Comparison of ENCODE assay signal across 17 mouse cellular contexts in genomic region chr17:44601317-44602021, GRCm38 (mm10).
A peak's percentile ranks its signal among the peaks of the same experiment; 100 is the strongest.
DNase-seq lines count a peak whose midpoint lies in the region; ATAC-seq lines count a peak whose summit lies in the region.
"Had no signal": no experiment of that assay in that cellular context is flagged by ENCODE, and none has a peak within 500 bp of the region (broad histone marks: within the 10 kb centered on the region; RNA-seq: fewer than 3 reads in every experiment).

No protein-coding gene starts in this region.

- DNase-seq in heart, adult 11 months: peak; percentile 84
- no peak for DNase-seq in heart, adult 8-10 months (ENCODE audit: low spot score)
- peak; percentile 29 for DNase-seq in 3T3-L1 (ENCODE audit: low read depth, low spot score)
- no peak for DNase-seq in limb, embryonic 10.5 days (ENCODE audit: low spot score)
- no peak for DNase-seq in cerebellum, adult 9-11 months
- no peak for DNase-seq in hindbrain, embryonic 11.5 days (ENCODE audit: low spot score)
- no peak for DNase-seq in yolk sac, embryonic 10.5 days (ENCODE audit: low spot score)
- DNase-seq: adrenal gland, postnatal 14 days; cerebellum, adult 11-12 months; embryo, embryonic 11 days; gastrocnemius, adult 2 months; spleen, adult 18-20 months had no signal

- no peak overlapping the region for H3K4me2 ChIP-seq in intestine, embryonic 15.5 days (replicated peaks)
- no peak overlapping the region for H3K4me2 ChIP-seq in hindbrain, embryonic 11.5 days (replicated peaks; ENCODE audit: low read depth, low read length)
- H3K4me2 ChIP-seq: heart, embryonic 13.5 days; hindbrain, embryonic 13.5 days had no signal

- no peak for ATAC-seq in intestine, embryonic 15.5 days
- no peak for ATAC-seq in hindbrain, embryonic 11.5 days (ENCODE audit: low FRiP score)

- H3K36me3 ChIP-seq in intestine, embryonic 15.5 days: no peaks in the 10 kb centered on the region
- no peaks in the 10 kb centered on the region for H3K36me3 ChIP-seq in limb, embryonic 10.5 days
- no peaks in the 10 kb centered on the region for H3K36me3 ChIP-seq in hindbrain, embryonic 11.5 days (ENCODE audit: control insufficient read depth, insufficient read depth, low read length)
- H3K36me3 ChIP-seq: heart, embryonic 13.5 days; hindbrain, embryonic 13.5 days had no signal

- H3K4me3 ChIP-seq in intestine, embryonic 15.5 days (replicated peaks): no peak overlapping the region
- H3K4me3 ChIP-seq in limb, embryonic 10.5 days: no peak overlapping the region
- H3K4me3 ChIP-seq in hindbrain, embryonic 11.5 days (ENCODE audit: low read depth, low read length): no peak overlapping the region
- H3K4me3 ChIP-seq: gastrocnemius, adult 2 months; heart, embryonic 13.5 days; hindbrain, embryonic 13.5 days; myocyte had no signal

- 0 out of 2 replicates have a peak, but pooled peaks cover 6% of the 10 kb centered on the region for H3K4me1 ChIP-seq in intestine, embryonic 15.5 days (replicated peaks)
- peaks cover 36% of the 10 kb centered on the region for H3K4me1 ChIP-seq in limb, embryonic 10.5 days
- no peaks in the 10 kb centered on the region for H3K4me1 ChIP-seq in hindbrain, embryonic 11.5 days (replicated peaks; ENCODE audit: control insufficient read depth, insufficient read depth, low read length)

- H3K9ac ChIP-seq in intestine, embryonic 15.5 days: no peak overlapping the region
- H3K9ac ChIP-seq in hindbrain, embryonic 11.5 days (ENCODE audit: low read depth, low read length): no peak overlapping the region
- H3K9ac ChIP-seq: heart, embryonic 13.5 days; hindbrain, embryonic 13.5 days; liver, embryonic 14.5 days had no signal

- H3K9me3 ChIP-seq in intestine, embryonic 15.5 days: no peaks in the 10 kb centered on the region
- no peaks in the 10 kb centered on the region for H3K9me3 ChIP-seq in limb, embryonic 10.5 days (replicated peaks)
- H3K9me3 ChIP-seq in hindbrain, embryonic 11.5 days (ENCODE audit: control insufficient read depth, low read length): no peaks in the 10 kb centered on the region
- H3K9me3 ChIP-seq: heart, embryonic 13.5 days; hindbrain, embryonic 13.5 days had no signal

- WGBS in intestine, embryonic 15.5 days: 47% methylated on average over 11 of the region's 11 CpGs
- WGBS in limb, embryonic 10.5 days: 62% methylated on average over 11 of the region's 11 CpGs
- 77% methylated on average over 11 of the region's 11 CpGs for WGBS in hindbrain, embryonic 11.5 days

- H3K27me3 ChIP-seq in intestine, embryonic 15.5 days (replicated peaks): no peaks in the 10 kb centered on the region
- no peaks in the 10 kb centered on the region; the same call in 1 of the 2 replicates for H3K27me3 ChIP-seq in limb, embryonic 10.5 days (ENCODE audit: low read depth, poor library complexity, severe bottlenecking)
- no peaks in the 10 kb centered on the region for H3K27me3 ChIP-seq in hindbrain, embryonic 11.5 days (ENCODE audit: control insufficient read depth, insufficient read depth, low read length)
- H3K27me3 ChIP-seq: heart, embryonic 13.5 days; hindbrain, embryonic 13.5 days had no signal

- peak overlapping the region; percentile 27; the same call in 1 of the 2 replicates for H3K27ac ChIP-seq in intestine, embryonic 15.5 days
- peak overlapping the region; percentile 77 for H3K27ac ChIP-seq in limb, embryonic 10.5 days
- H3K27ac ChIP-seq in hindbrain, embryonic 11.5 days (ENCODE audit: low read depth, low read length): no peak overlapping the region
- H3K27ac ChIP-seq: gastrocnemius, adult 2 months; heart, embryonic 13.5 days; hindbrain, embryonic 13.5 days; liver, embryonic 14.5 days had no signal

Comparison
In these comparisons a context has a peak if more than half of its experiments do, and no peak if none do; other contexts are left out.
1. DNase-seq: peak in heart, adult 11 months (single experiment) and 3T3-L1 (single experiment); none in heart, adult 8-10 months (single experiment), limb, embryonic 10.5 days (single experiment), cerebellum, adult 9-11 months (single experiment), hindbrain, embryonic 11.5 days (single experiment) and yolk sac, embryonic 10.5 days (single experiment).